21 mouse cellular contexts compared by ENCODE assay signal in genomic region chr2:166197964-166198363, GRCm38 (mm10). TPM values are rescaled to one million over a fixed set of nuclear protein-coding genes. Genes with fewer than 3 reads are reported as not detected.
DNase-seq lines count a peak whose midpoint lies in the region; ATAC-seq and TF ChIP-seq lines count a peak whose summit lies in the region.
"Had no signal": no experiment of that assay in that cellular context is flagged by ENCODE, and none has a peak within 500 bp of the region (broad histone marks: within the 10 kb centered on the region; RNA-seq: fewer than 3 reads in every experiment).

No protein-coding gene starts in this region.

- no peak overlapping the region for H3K4me3 ChIP-seq in heart, embryonic 13.5 days
- no peak overlapping the region for H3K4me3 ChIP-seq in midbrain, embryonic 10.5 days
- no peak overlapping the region for H3K4me3 ChIP-seq in midbrain, embryonic 11.5 days (ENCODE audit: low read depth, low read length)
- H3K4me3 ChIP-seq in embryonic facial prominence, embryonic 13.5 days, result no peak overlapping the region
- no peak overlapping the region for H3K4me3 ChIP-seq in limb, embryonic 14.5 days (replicated peaks; ENCODE audit: low read length)
- H3K4me3 ChIP-seq: gastrocnemius, adult 2 months; limb, embryonic 13.5 days; lung, embryonic 15.5 days; midbrain, embryonic 12.5 days had no signal

- no peak overlapping the region for H3K27ac ChIP-seq in heart, embryonic 13.5 days (replicated peaks)
- peak overlapping the region; percentile 23 for H3K27ac ChIP-seq in midbrain, embryonic 10.5 days (replicated peaks)
- no peak overlapping the region for H3K27ac ChIP-seq in midbrain, embryonic 11.5 days (ENCODE audit: low read depth, low read length)
- H3K27ac ChIP-seq in embryonic facial prominence, embryonic 13.5 days, result no peak overlapping the region
- no peak overlapping the region for H3K27ac ChIP-seq in limb, embryonic 14.5 days (replicated peaks; ENCODE audit: low read depth, low read length)
- H3K27ac ChIP-seq: gastrocnemius, adult 2 months; limb, embryonic 13.5 days; liver, embryonic 14.5 days; lung, embryonic 15.5 days; midbrain, embryonic 12.5 days had no signal

- peaks cover 3% of the 10 kb centered on the region; the same call in 1 of the 2 replicates for H3K9me3 ChIP-seq in heart, embryonic 13.5 days
- no peaks in the 10 kb centered on the region; the same call in 1 of the 2 replicates for H3K9me3 ChIP-seq in midbrain, embryonic 10.5 days (replicated peaks)
- H3K9me3 ChIP-seq in midbrain, embryonic 11.5 days (ENCODE audit: control insufficient read depth, low read length), result no peaks in the 10 kb centered on the region
- H3K9me3 ChIP-seq in embryonic facial prominence, embryonic 13.5 days, result no peaks in the 10 kb centered on the region
- no peaks in the 10 kb centered on the region for H3K9me3 ChIP-seq in limb, embryonic 14.5 days (ENCODE audit: control insufficient read depth, low read length)
- H3K9me3 ChIP-seq: lung, embryonic 15.5 days; midbrain, embryonic 12.5 days had no signal

- H3K4me2 ChIP-seq in heart, embryonic 13.5 days, result no peak overlapping the region
- H3K4me2 ChIP-seq in midbrain, embryonic 11.5 days, result no peak overlapping the region
- H3K4me2 ChIP-seq in embryonic facial prominence, embryonic 13.5 days, result no peak overlapping the region
- no peak overlapping the region for H3K4me2 ChIP-seq in limb, embryonic 14.5 days (replicated peaks; ENCODE audit: low read depth, low read length, severe bottlenecking)
- H3K4me2 ChIP-seq: limb, embryonic 13.5 days; lung, embryonic 15.5 days; midbrain, embryonic 12.5 days had no signal

- 0 out of 2 replicates have a peak overlapping the region, but pooled peaks have one; percentile 1 for H3K9ac ChIP-seq in heart, embryonic 13.5 days
- H3K9ac ChIP-seq in midbrain, embryonic 11.5 days (ENCODE audit: low read length), result no peak overlapping the region
- H3K9ac ChIP-seq in embryonic facial prominence, embryonic 13.5 days, result 0 out of 2 replicates have a peak overlapping the region, but pooled peaks have one; percentile 27
- H3K9ac ChIP-seq in limb, embryonic 14.5 days (ENCODE audit: low read depth, low read length, severe bottlenecking), result 0 out of 2 replicates have a peak overlapping the region, but pooled peaks have one; percentile 25
- H3K9ac ChIP-seq: limb, embryonic 13.5 days; liver, embryonic 14.5 days; lung, embryonic 15.5 days; midbrain, embryonic 12.5 days had no signal

- DNase-seq in heart, adult 9 months (ENCODE audit: low spot score in 2 of 2), result no peak
- no peak for DNase-seq in midbrain, embryonic 10.5 days (ENCODE audit: low spot score)
- DNase-seq in midbrain, embryonic 11.5 days (ENCODE audit: low spot score, missing footprints), result no peak
- DNase-seq in limb, embryonic 14.5 days (ENCODE audit: low spot score), result no peak
- no peak for DNase-seq in layer of hippocampus, postnatal 25 days (ENCODE audit: extremely low spot score in 1 of 2, low spot score in 1 of 2)
- DNase-seq: B cell, adult 2 months; cerebellum, adult 9-10 months; gastrocnemius, adult 2 months; kidney, postnatal 14 days; layer of hippocampus, adult 9-11 months; lung, postnatal 4 days; retina, postnatal 1 day; thymus, postnatal 4 days had no signal

- 47% methylated on average over 7 of the region's 7 CpGs for WGBS in heart, embryonic 13.5 days
- 46% methylated on average over 7 of the region's 7 CpGs for WGBS in midbrain, embryonic 10.5 days
- 44% methylated on average over 7 of the region's 7 CpGs for WGBS in midbrain, embryonic 11.5 days
- WGBS in embryonic facial prominence, embryonic 13.5 days, result 50% methylated on average over 7 of the region's 7 CpGs
- WGBS in limb, embryonic 14.5 days, result 39% methylated on average over 7 of the region's 7 CpGs

- H3K4me1 ChIP-seq in heart, embryonic 13.5 days, result peaks cover 41% of the 10 kb centered on the region
- H3K4me1 ChIP-seq in midbrain, embryonic 10.5 days, result peaks cover 29% of the 10 kb centered on the region
- 0 out of 2 replicates have a peak, but pooled peaks cover 2% of the 10 kb centered on the region for H3K4me1 ChIP-seq in midbrain, embryonic 11.5 days (ENCODE audit: control insufficient read depth, insufficient read depth, low read length)
- H3K4me1 ChIP-seq in embryonic facial prominence, embryonic 13.5 days, result peaks cover 28% of the 10 kb centered on the region
- peaks cover 19% of the 10 kb centered on the region for H3K4me1 ChIP-seq in limb, embryonic 14.5 days (ENCODE audit: control insufficient read depth, insufficient read depth, low read length)

- H3K36me3 ChIP-seq in heart, embryonic 13.5 days, result no peaks in the 10 kb centered on the region
- H3K36me3 ChIP-seq in midbrain, embryonic 10.5 days, result no peaks in the 10 kb centered on the region
- no peaks in the 10 kb centered on the region for H3K36me3 ChIP-seq in midbrain, embryonic 11.5 days (ENCODE audit: control insufficient read depth, insufficient read depth, low read length)
- H3K36me3 ChIP-seq in embryonic facial prominence, embryonic 13.5 days, result no peaks in the 10 kb centered on the region
- no peaks in the 10 kb centered on the region for H3K36me3 ChIP-seq in limb, embryonic 14.5 days (ENCODE audit: control insufficient read depth, insufficient read depth, low read length)
- H3K36me3 ChIP-seq: limb, embryonic 13.5 days; lung, embryonic 15.5 days; midbrain, embryonic 12.5 days had no signal

- H3K27me3 ChIP-seq in heart, embryonic 13.5 days (replicated peaks), result peaks cover 8% of the 10 kb centered on the region
- peaks cover 44% of the 10 kb centered on the region for H3K27me3 ChIP-seq in midbrain, embryonic 10.5 days (ENCODE audit: low read depth, poor library complexity, severe bottlenecking)
- H3K27me3 ChIP-seq in midbrain, embryonic 11.5 days (ENCODE audit: control insufficient read depth, insufficient read depth, low read length), result no peaks in the 10 kb centered on the region
- H3K27me3 ChIP-seq in embryonic facial prominence, embryonic 13.5 days, result no peaks in the 10 kb centered on the region
- no peaks in the 10 kb centered on the region for H3K27me3 ChIP-seq in limb, embryonic 14.5 days (ENCODE audit: control insufficient read depth, insufficient read depth, low read length)
- H3K27me3 ChIP-seq: limb, embryonic 13.5 days had no signal

- no peak for TF ChIP-seq POLR2A in limb, embryonic 14.5 days (IDR thresholded peaks at IDR 0.05; ENCODE audit: borderline replicate concordance, extremely low read depth, insufficient read depth, insufficient read length)

- ATAC-seq in heart, embryonic 13.5 days (ENCODE audit: extremely low read depth, insufficient number of reproducible peaks, low FRiP score, low TSS enrichment), result no peak
- ATAC-seq in midbrain, embryonic 11.5 days (ENCODE audit: low FRiP score), result no peak
- no peak for ATAC-seq in embryonic facial prominence, embryonic 13.5 days (ENCODE audit: insufficient number of reproducible peaks, insufficient read depth, low FRiP score, low TSS enrichment, low read depth)
- no peak for ATAC-seq in limb, embryonic 14.5 days (ENCODE audit: low FRiP score, low read depth)
- ATAC-seq in cerebellum, adult (ENCODE audit: insufficient number of reproducible peaks, low FRiP score, low TSS enrichment), result no peak
- ATAC-seq: inflammation-experienced regulatory T-cells, adult 6 months had no signal

RNA-seq across cellular contexts. Expression of gene Sulf2, which starts 42.5 kb away (rescaled TPM):
- polyA plus RNA-seq in heart, embryonic 13.5 days (2015; fragmentation: Nextera tagmentation; extraction: Ambion mirVana), result 87.6 and 91.3 TPM in 2 replicates
- polyA plus RNA-seq in midbrain, embryonic 10.5 days (2016; fragmentation: Nextera tagmentation; extraction: Ambion mirVana), result 62.5 and 74.5 TPM in 2 replicates
- 84.5 and 87.6 TPM in 2 replicates for polyA plus RNA-seq in midbrain, embryonic 11.5 days (2014; fragmentation: Nextera tagmentation; extraction: Ambion mirVana)
- 127 and 143 TPM in 2 replicates for polyA plus RNA-seq in embryonic facial prominence, embryonic 13.5 days (2015; fragmentation: Nextera tagmentation; extraction: Ambion mirVana)
- polyA plus RNA-seq in limb, embryonic 14.5 days (2012; rRNA removed), result 294 and 361 TPM in 2 replicates
- polyA plus RNA-seq in limb, embryonic 14.5 days (2014; fragmentation: Nextera tagmentation; extraction: Ambion mirVana), result 200 and 235 TPM in 2 replicates
- 100 to 1,000 TPM; 127 to 137 TPM for total RNA-seq in layer of hippocampus, postnatal 25 days (2021)
